Mouse (Mus musculus) cerebellum, adult (tissue): ENCODE measurements around the gene Tcea2.
A peak's percentile ranks its signal among the peaks of the same experiment; 100 is the strongest.

ENCODE experiments used
- ATAC-seq: cut with Nextera tagmentation; 2 replicates; pipeline ENCODE4 v1.9.2; 2017; ENCODE audit warnings: mild to moderate bottlenecking, moderate library complexity, mixed read lengths; ENCODE audit not compliant: insufficient number of reproducible peaks, low FRiP score, low TSS enrichment

The Tcea2 gene

GRCm38 (mm10) chr2:181679951-181680715 is at the start of gene Tcea2:
TSS of gene Tcea2 (plus strand) at chr2:181680310.
- peak; percentile 61 for ATAC-seq

GRCm38 (mm10) chr2:181632624-181633023 is 47.5 kb upstream of the Tcea2 start:
- ATAC-seq: peak; percentile 61; the same call in 1 of the 2 replicates

GRCm38 (mm10) chr2:181635865-181636264 is 44.2 kb upstream of the Tcea2 start:
- ATAC-seq: no peak

DNA sequence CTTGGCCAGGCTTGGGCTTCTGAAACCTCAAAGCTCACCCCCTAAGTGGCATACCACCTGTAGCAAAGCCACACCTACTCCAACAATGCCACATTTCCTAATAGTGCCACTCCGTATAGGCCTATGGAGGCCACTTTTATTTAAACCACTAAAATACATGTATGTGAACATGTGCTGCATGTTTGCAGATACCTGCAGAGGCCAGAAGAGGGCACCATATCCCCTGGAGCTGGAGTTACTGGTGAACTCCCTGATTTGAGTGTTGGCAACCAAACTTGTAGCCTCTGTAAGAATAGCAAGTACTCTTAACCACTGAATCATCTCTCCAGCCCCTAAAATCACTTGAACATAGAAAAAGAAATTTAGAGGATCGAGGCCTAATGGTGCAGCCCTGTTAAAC is 35.7 kb upstream of the Tcea2 start:
- ATAC-seq: no peak

DNA sequence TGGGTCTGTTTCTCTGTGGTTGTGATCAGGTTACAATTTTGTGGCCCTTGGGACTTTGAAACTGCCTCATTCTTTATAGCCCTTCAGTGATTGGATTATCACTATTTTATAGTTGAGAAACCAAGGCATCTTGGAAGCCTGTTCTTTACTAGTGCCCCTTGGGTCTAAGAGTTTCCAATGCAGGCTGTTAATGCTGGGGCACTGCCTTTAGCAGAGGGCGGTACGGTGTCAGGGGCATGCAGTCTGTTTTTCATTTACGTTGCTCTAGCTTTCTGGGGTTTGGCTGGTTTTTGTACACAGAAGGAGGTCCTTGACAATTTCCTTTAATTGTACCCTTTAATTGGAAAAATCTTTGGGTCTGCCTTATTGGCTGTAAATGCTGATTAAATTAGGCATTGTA is 34.4 kb upstream of the Tcea2 start:
- no peak for ATAC-seq

- ATAC-seq: no peak
Observed at GRCm38 (mm10) chr2:181646626-181647472, 33.3 kb upstream of the Tcea2 start.

GRCm38 (mm10) chr2:181648926-181649325 is 31.2 kb upstream of the Tcea2 start:
- no peak for ATAC-seq

- ATAC-seq: no peak
Observed at GRCm38 (mm10) chr2:181653065-181653464, 27.0 kb upstream of the Tcea2 start.

DNA sequence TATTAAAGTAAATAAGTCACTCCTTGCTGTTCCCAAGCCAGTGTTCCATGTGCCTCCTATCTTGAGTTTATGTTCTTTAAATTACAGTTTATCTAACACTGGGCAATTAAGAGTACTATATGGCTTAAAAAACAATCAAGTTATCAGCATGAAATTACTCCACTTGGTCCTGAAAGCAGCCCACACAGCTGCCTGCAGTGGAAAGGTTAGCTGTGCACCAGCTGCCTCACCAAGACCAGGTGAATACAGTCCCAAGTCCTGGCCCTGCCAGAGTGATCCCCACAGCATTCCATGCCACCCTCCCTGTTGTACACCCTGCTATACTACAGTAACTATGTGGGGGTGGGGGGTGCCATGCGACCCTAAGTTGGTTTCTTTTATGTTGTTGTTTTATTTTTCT is 26.6 kb upstream of the Tcea2 start:
- no peak for ATAC-seq

DNA sequence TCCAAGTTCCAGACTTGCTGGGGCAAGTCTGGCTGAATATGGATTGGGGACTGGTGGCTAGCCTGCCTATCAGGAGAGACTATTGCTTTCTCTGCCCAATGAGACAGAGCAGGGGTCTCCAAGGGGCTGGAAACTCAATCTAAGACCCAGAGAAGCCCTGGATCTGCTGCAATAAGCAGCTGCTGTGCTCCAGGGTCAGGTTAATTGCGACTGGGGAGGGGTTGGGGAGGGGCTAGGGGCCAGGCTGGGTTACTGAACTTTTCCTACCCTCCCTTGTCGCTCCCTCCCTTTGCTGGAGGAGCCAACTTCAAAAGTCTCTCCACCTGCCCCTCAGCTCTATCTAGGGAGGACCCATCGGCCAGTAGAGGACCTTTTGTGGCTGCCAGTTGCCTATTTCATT is 23.4 kb upstream of the Tcea2 start, which contains the start of gene Gm29797:
Gene Gm29797 (plus strand): TSS at position 301 of the 400 bp plus-strand sequence.
- ATAC-seq: no peak

- ATAC-seq: no peak
Observed at GRCm38 (mm10) chr2:181657441-181657840, 22.7 kb upstream of the Tcea2 start.

GRCm38 (mm10) chr2:181658528-181658927 is 21.6 kb upstream of the Tcea2 start:
- no peak for ATAC-seq

DNA sequence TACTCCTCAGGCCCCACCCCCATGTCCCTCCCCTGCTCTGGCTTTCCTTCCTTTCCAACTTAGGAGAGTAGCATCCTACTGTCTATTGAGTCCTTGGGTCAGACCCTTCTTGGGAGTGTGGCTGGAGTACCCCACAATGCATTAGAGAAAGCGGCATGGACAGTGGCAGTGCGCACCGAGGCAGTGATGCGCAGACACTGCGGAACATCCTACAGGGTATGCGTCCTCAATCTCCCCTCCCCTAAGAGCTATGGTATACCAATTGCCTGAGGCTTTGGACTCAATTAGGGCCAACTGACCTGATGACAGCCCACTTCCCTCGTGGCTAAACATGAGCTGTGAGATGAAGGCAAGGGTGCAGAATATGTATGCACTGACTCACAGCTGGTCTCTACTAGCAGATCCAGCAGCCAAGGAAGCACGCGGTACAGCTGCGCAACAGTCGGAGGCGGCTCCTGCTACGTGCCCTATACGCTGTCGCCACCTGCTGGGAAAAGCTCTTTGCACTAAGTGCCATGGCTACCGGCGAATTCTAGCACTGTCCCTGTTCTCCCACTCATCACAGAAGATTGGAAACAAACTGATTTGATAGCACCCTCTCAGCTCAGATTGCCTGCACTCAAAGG is 21.1 kb upstream of the Tcea2 start:
- ATAC-seq: no peak

- ATAC-seq: peak; percentile 72
Observed at GRCm38 (mm10) chr2:181659609-181660055, 20.5 kb upstream of the Tcea2 start.

GRCm38 (mm10) chr2:181662620-181663297 is 17.4 kb upstream of the Tcea2 start:
- no peak for ATAC-seq

- no peak for ATAC-seq
Observed at GRCm38 (mm10) chr2:181663298-181663630, 16.8 kb upstream of the Tcea2 start.

DNA sequence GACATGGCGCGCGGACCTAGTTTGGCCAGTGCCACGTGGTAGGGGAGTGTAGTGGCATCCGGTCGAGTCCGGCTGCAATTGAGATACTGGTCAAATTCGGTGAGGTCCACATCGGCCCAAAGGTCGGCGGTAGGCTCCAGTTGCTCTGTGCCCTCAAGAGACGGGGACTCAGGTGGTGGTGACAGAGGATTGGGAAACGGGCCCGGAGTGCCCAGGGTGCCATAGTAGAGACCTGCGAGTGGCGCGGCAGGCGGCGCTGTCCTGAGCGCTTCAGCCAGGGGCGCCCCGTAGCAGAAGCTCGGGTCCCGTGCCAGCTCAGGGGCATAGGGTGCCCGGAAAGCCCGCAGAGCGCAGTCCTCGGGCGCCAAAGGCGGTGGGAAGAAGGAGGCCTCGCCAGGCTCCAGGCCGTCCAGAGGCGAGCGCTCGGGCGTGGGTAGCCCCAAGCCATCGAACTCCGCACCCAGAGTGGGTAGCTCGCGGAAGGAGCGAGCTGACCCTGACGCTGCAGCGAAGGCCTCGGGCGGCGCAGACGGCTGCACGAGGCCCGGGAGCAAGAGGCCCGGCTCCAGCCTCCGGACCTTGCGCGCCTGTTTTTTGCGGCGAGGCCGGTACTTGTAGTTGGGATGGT is 9.7 kb upstream of the Tcea2 start:
- no peak for ATAC-seq

- no peak for ATAC-seq
Observed at GRCm38 (mm10) chr2:181670913-181671311, 9.2 kb upstream of the Tcea2 start.

- ATAC-seq: no peak
Observed at GRCm38 (mm10) chr2:181671326-181671725, 8.8 kb upstream of the Tcea2 start, which contains the start of gene Sox18. TSS of gene Sox18 (minus strand) at chr2:181671640.

- ATAC-seq: no peak
Observed at GRCm38 (mm10) chr2:181671984-181672383, 8.1 kb upstream of the Tcea2 start.
